Mouse (Mus musculus) monocyte, adult 5-6 weeks (primary cell): Measurements from ENCODE around the gene 4932429P05Rik. TPM values are rescaled to one million over a fixed set of nuclear protein-coding genes. Genes with fewer than 3 reads are reported as not detected.

Source experiments
- ATAC-seq: fragments of 153-309, 156-312 bp; replicated peaks from 2 replicates; pipeline ENCODE4 v1.8.0; 2017; ENCODE audit warnings: mild to moderate bottlenecking; ENCODE audit not compliant: low TSS enrichment, insufficient number of reproducible peaks, severe bottlenecking, poor library complexity, low FRiP score
- total RNA-seq: library from RNA; stranded (forward); fragments of 200-1000, 200-491, 200-594 nt; gene quantifications from 3 replicates; pipeline ENCODE4 v1.2.3, GENCODE M21; 2017

The 4932429P05Rik gene
- not detected in 3 replicates for total RNA-seq

DNA sequence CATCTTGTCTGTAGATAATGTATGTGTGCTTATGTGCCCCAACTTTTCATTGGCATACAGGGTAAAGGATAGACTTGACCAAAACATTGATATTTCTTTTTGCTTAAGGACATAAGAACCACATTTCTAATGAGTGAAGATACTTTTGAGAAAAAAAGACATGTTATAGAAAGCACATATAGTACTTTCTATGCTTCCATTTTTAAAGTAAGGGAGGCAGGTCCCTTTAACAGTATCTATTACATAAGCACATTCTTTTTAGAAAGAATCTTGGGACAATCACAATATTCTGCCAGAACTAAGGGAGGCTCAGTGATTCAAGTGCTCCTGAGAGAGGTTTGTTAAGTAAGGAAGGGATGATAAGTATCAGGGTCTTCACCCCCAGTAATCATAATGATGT lies at the start of gene 4932429P05Rik:
Gene 4932429P05Rik, plus strand, starts transcription at position 301 of the 400 bp plus-strand sequence.
- no peak for ATAC-seq

Other genes starting within 250 kb of the 4932429P05Rik start
- not detected in 3 replicates for gene 4930415L06Rik, start 180.6 kb downstream of the 4932429P05Rik start, total RNA-seq